Mouse (Mus musculus): ENCODE measurements around the gene Igf2r. TPM values are rescaled to one million over a fixed set of nuclear protein-coding genes. Genes with fewer than 3 reads are reported as not detected.
A peak's percentile ranks its signal among the peaks of the same experiment; 100 is the strongest.

The Igf2r gene
- total and polyA plus RNA-seq, 3 experiments: 25.6 to 61.8 (median 34.6) TPM

DNA sequence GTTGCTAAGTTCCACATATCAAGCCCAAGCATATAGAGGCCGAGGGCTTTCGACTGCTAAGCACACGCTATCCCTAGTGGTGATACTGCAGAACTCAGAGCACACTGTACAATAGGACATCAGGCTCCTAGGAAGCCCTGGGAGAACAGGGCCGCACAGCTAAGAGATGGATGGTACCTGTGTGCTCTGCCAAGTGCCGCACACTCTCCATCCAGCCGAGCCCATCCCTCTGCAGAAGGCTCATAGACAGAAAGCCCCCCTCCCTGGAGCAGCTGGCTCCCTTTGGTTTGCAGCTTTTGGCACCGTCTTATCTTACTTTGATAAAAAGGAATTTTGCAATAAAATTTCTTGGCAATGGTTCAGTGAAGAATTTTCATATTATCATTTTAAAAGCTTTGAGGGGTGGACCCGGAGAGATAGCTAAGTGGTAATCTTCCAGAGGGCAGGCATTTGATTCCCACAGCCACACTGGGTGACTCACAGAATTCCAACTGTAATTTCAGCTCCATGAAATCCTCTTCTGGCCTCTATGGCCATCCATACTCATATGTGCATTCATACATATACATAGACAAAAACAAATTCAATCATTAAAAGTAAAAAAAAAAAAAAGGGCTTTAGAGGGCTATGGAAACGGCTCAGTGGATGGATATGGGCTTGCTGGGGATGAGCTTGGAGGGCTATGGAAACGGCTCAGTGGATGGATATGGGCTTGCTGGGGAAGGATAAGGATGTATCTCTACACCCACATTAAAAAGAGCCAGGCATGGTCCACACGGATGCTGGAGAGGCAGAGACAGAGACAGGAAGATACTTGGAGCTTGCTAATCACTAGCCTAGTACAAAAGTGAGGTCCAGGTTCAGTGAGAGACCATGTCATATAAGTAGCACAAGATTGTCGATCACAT lies 30.2 kb upstream of the Igf2r start:
- peak in 1 of 2 experiments; percentile 18; a peak in 1 of 4 replicates for TF ChIP-seq CTCF (conservative IDR thresholded peaks at IDR 0.05 in 1 of 2, IDR thresholded peaks at IDR 0.05 in 1 of 2; ENCODE audit: low read depth in 2 of 2, low read length in 2 of 2)
- no peak for TF ChIP-seq NELFE (IDR thresholded peaks at IDR 0.05; ENCODE audit: low read depth, low read length)
- TF ChIP-seq CHD2 (IDR thresholded peaks at IDR 0.05; ENCODE audit: low read length): no peak
- no peak for TF ChIP-seq MEF2A (IDR thresholded peaks at IDR 0.05; ENCODE audit: borderline replicate concordance, low read depth, low read length)
- peak; percentile 24 for TF ChIP-seq RAD21 (IDR thresholded peaks at IDR 0.05; ENCODE audit: low read depth, low read length)
- TF ChIP-seq SMC3 (IDR thresholded peaks at IDR 0.05; ENCODE audit: low read depth, low read length): peak; percentile 4; the same call in 1 of the 2 replicates

DNA sequence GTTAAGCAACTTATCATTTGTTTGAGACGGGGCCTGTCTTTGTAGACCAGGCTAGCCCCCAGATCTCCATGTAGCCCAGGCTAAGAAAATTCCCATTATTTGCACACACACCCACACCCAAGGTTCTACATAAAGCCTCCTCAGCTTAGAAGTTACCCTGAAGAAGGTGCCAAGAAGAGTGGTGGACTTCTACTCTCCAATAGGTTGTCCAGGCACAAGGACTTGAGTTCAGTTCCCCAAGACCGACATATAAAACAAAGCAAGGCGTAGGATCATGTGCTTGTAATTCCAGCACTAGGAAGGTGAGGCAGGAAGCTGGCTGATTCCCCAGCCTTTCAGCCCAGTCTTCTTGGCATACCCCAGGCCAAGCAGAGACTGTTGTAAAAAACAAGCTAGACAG lies 29.1 kb upstream of the Igf2r start:
- no peak for TF ChIP-seq UBTF (IDR thresholded peaks at IDR 0.05; ENCODE audit: low read depth, low read length)
- in situ Hi-C loops (cut with MboI; ENCODE audit: low pct_ligation_motif_present, low pct_unique_long_range_greater_than_20kb, low sequenced_read_pairs): no loop called here

More for the DNA sequence above, 30.2 kb upstream of the Igf2r start:
- no peak overlapping the region for H3K9ac ChIP-seq (ENCODE audit: insufficient read depth, low read depth)
- dilution Hi-C loops (cut with MboI; ENCODE audit: extremely low pct_ligation_motif_present, extremely low pct_unique_long_range_greater_than_20kb, low sequenced_read_pairs): no loop called here
- no peaks in the 10 kb centered on the region for H3K79me2 ChIP-seq (replicated peaks; ENCODE audit: control insufficient read depth, extremely low read depth, insufficient read depth, poor library complexity, severe bottlenecking)
- peaks cover 0 to 3% of the 10 kb centered on the region in 2 experiments; a peak in 1 of 4 replicates for H3K4me1 ChIP-seq (ENCODE audit: control insufficient read depth in 1 of 2, insufficient read depth in 2 of 2)
- no peak overlapping the region for H3K4me3 ChIP-seq (replicated peaks in 1 of 3; ENCODE audit: low read depth in 2 of 3, low read length in 2 of 3, poor library complexity in 1 of 3)
- H3K4me2 ChIP-seq (ENCODE audit: insufficient read depth, low read depth, poor library complexity, severe bottlenecking): no peak overlapping the region
- in situ Hi-C loops (cut with MboI; ENCODE audit: low pct_ligation_motif_present, low pct_unique_long_range_greater_than_20kb, low sequenced_read_pairs): no loop called here
- H3K27me3 ChIP-seq (replicated peaks): no peaks in the 10 kb centered on the region
- no peak for DNase-seq (ENCODE audit: extremely low read depth)
- H3K9me3 ChIP-seq (replicated peaks; ENCODE audit: low read length): no peaks in the 10 kb centered on the region
- peaks cover 0 to 18% of the 10 kb centered on the region in 2 experiments for H3K36me3 ChIP-seq (replicated peaks in 1 of 2; ENCODE audit: control insufficient read depth in 1 of 2, insufficient read depth in 1 of 2, low read length in 1 of 2)
- no peak overlapping the region for H3K27ac ChIP-seq (ENCODE audit: insufficient read depth, low read depth)

DNA sequence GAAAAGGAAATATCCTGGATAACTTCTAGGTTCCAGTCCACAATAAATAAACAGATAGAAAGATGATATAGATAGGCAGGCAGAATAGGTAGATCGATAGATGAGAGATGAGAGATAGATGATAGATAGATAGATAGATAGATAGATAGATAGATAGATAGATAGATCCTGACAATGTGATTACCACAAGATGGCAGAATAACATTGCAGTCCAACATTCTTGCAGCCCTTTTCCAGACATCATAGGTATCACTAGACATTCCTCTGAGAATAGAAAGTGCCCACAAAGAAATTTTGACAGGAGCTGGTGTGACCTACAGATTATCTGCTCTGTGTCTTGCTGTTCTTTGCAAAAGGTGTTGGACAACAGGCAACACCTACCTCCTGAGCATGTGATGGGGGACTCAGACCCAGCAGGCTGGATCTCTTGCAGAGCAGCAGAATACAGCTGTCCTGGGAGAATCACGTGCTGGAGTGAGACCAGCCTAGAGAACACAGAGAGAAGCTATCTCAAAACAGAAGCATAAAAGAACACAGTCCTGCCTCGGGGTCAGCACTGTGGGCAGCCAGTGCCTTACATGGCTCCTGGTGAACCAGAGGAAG lies 28.1 kb upstream of the Igf2r start:
- Histone ChIP-seq H3K27me3 (replicated peaks) (no peaks in the 10 kb centered on the region), H3K9ac (ENCODE audit: insufficient read depth, low read depth) (no peak overlapping the region), H3K79me2 (replicated peaks; ENCODE audit: control insufficient read depth, extremely low read depth, insufficient read depth, poor library complexity, severe bottlenecking) (no peaks in the 10 kb centered on the region), H3K4me3 (replicated peaks in 1 of 3; ENCODE audit: low read depth in 2 of 3, low read length in 2 of 3, poor library complexity in 1 of 3) (no peak overlapping the region), H3K27ac (ENCODE audit: insufficient read depth, low read depth) (no peak overlapping the region), H3K36me3 (replicated peaks in 1 of 2; ENCODE audit: control insufficient read depth in 1 of 2, insufficient read depth in 1 of 2, low read length in 1 of 2) (peaks cover 0 to 25% of the 10 kb centered on the region in 2 experiments), H3K4me2 (ENCODE audit: insufficient read depth, low read depth, poor library complexity, severe bottlenecking) (no peak overlapping the region), H3K4me1 (ENCODE audit: control insufficient read depth in 1 of 2, insufficient read depth in 2 of 2) (peaks cover 5 to 24% of the 10 kb centered on the region in 2 experiments), H3K9me3 (replicated peaks; ENCODE audit: low read length) (no peaks in the 10 kb centered on the region)
- dilution Hi-C loops (cut with MboI; ENCODE audit: extremely low pct_ligation_motif_present, extremely low pct_unique_long_range_greater_than_20kb, low sequenced_read_pairs): no loop called here
- in situ Hi-C loops (cut with MboI; ENCODE audit: low pct_ligation_motif_present, low pct_unique_long_range_greater_than_20kb, low sequenced_read_pairs): no loop called here
- TF ChIP-seq CTCF (conservative IDR thresholded peaks at IDR 0.05 in 1 of 2, IDR thresholded peaks at IDR 0.05 in 1 of 2; ENCODE audit: low read depth in 2 of 2, low read length in 2 of 2) (peak in 1 of 2 experiments; percentile 26; a peak in 2 of 4 replicates), HCFC1 (IDR thresholded peaks at IDR 0.05; ENCODE audit: low read depth, low read length) (no peak), NELFE (IDR thresholded peaks at IDR 0.05; ENCODE audit: low read depth, low read length) (no peak), JUND (conservative IDR thresholded peaks at IDR 0.05; ENCODE audit: low read depth, low read length) (no peak), E2F4 (IDR thresholded peaks at IDR 0.05; ENCODE audit: insufficient replicate concordance, low read depth, low read length) (no peak), CHD2 (IDR thresholded peaks at IDR 0.05; ENCODE audit: low read length) (no peak)
- DNase-seq (ENCODE audit: extremely low read depth): no peak

More for the DNA sequence above, 29.1 kb upstream of the Igf2r start:
- Histone ChIP-seq H3K4me3 (replicated peaks in 1 of 3; ENCODE audit: low read depth in 2 of 3, low read length in 2 of 3, poor library complexity in 1 of 3) (no peak overlapping the region), H3K4me2 (ENCODE audit: insufficient read depth, low read depth, poor library complexity, severe bottlenecking) (no peak overlapping the region), H3K9me3 (replicated peaks; ENCODE audit: low read length) (no peaks in the 10 kb centered on the region), H3K4me1 (ENCODE audit: control insufficient read depth in 1 of 2, insufficient read depth in 2 of 2) (peaks cover 2 to 14% of the 10 kb centered on the region in 2 experiments; a peak in 3 of 4 replicates), H3K9ac (ENCODE audit: insufficient read depth, low read depth) (no peak overlapping the region), H3K36me3 (replicated peaks in 1 of 2; ENCODE audit: control insufficient read depth in 1 of 2, insufficient read depth in 1 of 2, low read length in 1 of 2) (peaks cover 0 to 23% of the 10 kb centered on the region in 2 experiments), H3K27ac (ENCODE audit: insufficient read depth, low read depth) (no peak overlapping the region), H3K79me2 (replicated peaks; ENCODE audit: control insufficient read depth, extremely low read depth, insufficient read depth, poor library complexity, severe bottlenecking) (no peaks in the 10 kb centered on the region), H3K27me3 (replicated peaks) (no peaks in the 10 kb centered on the region)
- no peak for DNase-seq (ENCODE audit: extremely low read depth)
- dilution Hi-C loops (cut with MboI; ENCODE audit: extremely low pct_ligation_motif_present, extremely low pct_unique_long_range_greater_than_20kb, low sequenced_read_pairs): no loop called here
